Mouse (Mus musculus) frontal cortex, postnatal 25 days (tissue): ENCODE results near the gene Ybx2.
"Not testable (repeated sequence)": the region's sequence is repeated elsewhere in the genome, so short reads cannot be mapped to it uniquely, and the experiment has no call there.

Source experiments
- DNase-seq, 2 experiments: peaks; one replicate each; pipeline ENCODE4 v3.0.0; 2022; ENCODE audit warnings: low spot score in 2 of 2

Ybx2 gene

DNA sequence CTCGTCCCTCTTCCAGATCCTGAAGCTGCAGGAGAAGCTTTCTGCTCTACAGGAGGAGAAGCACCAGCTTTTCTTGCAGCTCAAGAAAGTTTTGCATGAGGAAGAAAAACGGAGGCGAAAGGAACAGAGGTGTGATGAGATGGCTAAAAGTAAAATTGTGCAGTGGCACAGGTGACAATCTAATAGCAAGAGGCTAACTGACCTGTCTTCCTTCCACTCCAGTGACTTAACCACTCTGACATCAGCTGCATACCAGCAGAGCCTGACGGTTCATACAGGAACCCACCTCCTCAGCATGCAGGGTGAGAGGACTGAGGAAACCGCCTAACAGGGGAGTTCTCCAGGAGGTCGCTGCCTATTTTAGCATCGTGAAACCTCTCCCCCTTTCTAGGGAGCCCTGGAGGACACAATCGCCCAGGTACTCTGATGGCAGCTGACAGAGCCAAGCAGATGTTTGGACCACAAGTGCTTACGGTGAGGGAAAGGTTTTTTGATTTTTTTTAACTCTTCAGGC lies 20.6 kb upstream of the Ybx2 start:
- DNase-seq = no peak

DNA sequence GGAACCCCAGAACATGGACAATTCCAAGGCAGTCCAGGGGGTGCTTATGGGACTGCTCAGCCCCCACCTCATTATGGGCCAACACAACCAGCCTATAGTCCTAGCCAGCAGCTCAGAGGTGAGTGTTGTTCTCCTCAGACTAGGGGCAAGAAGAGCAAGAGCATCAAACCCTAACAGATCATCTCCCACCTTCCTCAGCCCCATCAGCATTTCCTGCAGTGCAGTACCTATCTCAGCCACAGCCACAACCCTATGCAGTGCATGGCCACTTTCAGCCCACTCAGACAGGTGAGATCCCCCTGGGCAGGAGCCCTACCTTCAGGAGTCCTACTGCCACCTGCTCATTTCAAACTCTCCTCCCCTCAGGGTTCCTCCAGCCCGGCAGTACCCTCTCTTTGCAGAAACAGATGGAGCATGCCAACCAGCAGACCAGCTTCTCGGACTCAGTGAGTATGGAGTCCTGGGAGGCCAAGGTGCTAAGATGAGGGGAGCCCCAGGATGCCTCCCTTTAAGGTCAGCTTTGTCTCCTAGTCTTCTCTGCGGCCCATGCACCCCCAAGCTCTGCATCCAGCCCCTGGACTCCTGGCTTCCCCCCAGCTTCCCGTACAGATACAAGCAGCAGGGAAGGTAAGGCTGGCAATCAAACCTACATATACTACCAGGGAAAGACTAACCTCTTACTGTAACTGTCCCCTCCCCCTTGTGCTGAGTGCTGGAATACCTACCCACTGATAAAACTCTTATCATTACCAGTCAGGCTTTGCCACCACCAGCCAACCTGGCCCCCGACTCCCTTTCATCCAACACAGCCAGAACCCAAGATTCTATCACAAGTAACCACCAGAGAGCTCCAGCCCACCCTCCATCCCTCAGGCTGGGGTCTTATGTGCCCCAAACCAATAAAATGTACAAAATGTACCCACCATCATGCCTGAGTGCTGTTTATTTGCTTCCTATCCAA lies 19.6 kb upstream of the Ybx2 start:
- DNase-seq = no peak

DNA sequence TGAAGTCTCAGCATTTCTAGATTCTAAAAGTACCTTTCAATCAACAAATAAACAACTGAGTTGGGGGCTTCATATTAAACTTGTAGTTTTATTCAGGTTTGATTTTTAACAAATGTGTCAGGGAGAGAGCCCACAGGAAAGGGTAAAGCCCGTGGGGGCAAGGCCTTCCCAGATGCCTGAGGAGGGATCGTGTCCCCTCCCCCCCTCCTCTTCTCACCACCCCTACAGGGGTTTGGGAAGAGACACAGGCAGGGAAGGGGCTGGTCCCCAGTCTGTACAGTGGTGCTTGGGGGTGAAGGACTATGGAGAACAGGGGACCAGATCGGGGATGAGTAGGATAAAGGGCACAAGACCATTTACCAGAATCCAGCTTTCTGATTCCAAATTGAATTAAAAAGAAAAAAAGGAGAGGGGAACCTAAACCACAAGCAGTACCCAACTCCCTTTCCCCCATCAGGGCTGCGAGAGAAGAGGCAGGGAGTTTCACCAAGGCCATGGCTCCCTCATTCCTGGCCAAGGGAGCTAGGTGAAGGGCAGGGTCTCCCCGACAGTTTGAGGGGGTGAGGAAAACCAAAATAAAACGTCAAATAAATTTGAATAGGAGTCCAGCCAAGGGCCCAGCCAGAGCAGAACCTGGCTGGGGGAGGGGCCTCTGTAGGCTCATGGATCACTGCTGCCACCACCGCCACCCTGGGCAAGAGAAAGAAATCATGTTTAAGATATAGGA lies 18.8 kb upstream of the Ybx2 start:
- not testable (repeated sequence) for DNase-seq

DNA sequence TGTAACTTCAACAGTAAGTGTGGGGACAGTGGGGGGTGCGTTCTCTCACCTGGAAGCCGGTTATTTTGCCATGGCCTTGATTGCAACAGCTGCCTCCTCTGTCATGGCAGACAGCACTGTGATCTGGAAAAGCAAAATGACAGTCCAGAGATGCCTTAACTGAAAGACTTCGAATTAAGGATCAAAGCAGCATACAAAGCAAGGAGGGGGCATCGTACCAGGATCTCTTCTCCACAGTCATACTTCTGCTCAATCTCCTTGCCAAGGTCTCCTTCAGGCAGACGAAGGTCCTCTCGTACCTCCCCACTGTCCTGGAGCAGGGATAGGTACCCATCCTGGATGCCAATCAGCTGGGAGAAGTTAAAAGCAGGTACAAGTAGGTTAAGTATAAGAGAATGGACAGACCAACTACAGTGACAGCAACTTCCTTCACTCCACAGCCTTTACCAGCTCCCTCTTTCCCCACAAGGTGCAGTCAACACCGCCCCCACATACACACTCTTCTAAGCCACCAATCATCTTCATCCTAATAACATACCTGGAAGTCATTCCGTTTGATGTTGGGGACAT lies 18.1 kb upstream of the Ybx2 start:
- no peak for DNase-seq

DNA sequence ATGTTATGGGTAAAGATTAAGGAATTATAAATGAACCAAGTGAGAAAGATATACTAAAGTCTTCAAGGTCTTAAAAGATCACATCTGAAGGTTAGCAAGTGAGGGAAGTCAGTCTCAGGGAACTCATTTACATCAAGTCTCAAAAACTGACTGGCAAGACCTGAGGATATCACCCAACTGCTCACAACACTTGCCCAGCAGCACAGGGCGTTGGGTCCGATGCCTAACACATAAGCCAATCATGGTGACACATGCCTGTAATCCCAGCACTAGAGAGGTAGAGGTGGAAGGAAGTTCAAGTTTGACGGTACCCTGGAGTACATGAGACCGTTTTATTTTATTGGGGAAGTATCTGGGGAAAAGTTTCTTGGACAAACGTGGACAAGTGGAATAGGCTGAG lies 17.5 kb upstream of the Ybx2 start:
- DNase-seq = no peak

DNA sequence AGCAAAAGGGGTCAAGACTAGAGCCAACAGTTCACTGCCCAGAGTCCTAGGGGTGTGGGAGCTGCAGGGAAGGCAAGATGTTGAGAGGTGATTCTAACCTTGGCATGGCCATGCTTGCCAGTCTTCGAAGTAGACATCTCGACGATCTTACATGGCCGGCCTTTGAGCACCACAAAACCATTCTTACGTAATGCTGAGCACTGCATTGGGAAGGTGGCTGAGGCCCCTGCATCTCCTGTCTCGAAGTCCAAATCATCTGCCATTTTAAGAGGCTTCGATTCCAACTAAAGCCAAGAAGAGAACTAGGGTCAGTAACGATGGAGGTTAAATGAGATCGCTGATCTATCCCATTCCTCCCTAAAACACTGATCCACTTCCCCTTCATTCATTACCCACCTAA lies 16.5 kb upstream of the Ybx2 start:
- DNase-seq = no peak

DNA sequence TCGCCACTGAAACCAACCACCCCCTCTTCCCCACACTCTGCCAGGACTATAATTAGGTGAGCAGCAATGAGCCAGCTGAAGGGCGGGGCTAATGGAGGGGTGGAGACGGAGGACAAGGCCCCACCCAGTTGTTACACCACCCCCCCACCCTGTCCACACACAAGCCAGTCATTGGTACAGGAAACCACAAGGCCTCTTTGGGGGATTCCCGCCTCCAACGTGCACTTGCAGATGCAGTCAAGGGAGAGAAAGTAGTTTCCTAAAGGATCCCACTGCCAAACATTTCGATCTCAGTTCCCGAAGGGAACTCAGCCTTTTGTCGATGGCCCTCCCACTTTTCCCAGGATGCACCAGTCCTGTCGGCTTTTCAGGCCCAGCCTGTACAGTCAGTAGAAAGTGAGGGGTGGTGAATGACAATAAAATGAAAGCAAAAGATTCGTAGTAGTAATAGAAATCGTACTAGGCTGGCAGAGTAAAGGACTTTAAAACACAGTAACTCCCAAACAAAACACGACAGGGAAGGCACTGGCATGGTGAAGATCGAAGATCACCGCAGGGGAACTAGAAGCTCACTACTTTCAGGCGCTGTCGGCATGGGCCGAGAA lies 15.8 kb upstream of the Ybx2 start:
- no peak for DNase-seq

DNA sequence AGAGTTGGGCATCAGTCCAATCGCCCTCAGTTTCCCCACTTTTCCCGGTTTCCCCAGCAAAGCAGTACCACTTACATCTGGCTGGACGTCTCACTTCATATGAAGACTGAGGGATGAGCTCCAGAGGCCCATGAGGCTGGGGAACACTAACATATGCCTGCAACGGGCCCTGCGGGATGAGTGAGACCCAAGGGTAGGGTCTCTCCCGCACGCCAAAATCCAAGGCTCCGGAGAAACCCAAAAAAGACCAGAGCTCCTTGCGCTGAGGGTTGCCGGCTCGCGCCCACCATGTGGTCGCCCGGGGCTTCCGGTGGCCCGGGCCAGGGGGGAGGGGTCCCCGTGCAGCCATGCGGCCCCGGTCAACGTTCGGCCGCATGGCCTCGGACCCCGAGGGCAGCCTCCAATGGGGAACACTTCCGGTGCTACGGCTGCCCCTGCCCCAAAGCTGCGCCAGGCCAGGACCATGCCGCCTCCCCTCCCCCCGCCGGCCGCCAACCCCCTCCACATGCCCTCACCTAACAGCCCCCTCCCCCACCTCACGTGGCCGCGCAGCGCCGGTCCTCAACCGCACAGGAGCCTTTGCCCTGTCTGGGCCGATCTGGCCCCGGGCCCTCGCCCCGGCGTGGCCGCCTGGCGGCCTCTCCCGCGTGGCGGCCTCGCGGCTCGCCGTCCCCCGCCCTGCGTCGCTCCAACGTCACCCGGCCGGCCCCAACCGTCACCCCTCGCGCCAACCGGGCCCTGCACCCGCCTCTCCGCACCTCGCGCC lies 15.1 kb upstream of the Ybx2 start:
- no peak for DNase-seq

DNA sequence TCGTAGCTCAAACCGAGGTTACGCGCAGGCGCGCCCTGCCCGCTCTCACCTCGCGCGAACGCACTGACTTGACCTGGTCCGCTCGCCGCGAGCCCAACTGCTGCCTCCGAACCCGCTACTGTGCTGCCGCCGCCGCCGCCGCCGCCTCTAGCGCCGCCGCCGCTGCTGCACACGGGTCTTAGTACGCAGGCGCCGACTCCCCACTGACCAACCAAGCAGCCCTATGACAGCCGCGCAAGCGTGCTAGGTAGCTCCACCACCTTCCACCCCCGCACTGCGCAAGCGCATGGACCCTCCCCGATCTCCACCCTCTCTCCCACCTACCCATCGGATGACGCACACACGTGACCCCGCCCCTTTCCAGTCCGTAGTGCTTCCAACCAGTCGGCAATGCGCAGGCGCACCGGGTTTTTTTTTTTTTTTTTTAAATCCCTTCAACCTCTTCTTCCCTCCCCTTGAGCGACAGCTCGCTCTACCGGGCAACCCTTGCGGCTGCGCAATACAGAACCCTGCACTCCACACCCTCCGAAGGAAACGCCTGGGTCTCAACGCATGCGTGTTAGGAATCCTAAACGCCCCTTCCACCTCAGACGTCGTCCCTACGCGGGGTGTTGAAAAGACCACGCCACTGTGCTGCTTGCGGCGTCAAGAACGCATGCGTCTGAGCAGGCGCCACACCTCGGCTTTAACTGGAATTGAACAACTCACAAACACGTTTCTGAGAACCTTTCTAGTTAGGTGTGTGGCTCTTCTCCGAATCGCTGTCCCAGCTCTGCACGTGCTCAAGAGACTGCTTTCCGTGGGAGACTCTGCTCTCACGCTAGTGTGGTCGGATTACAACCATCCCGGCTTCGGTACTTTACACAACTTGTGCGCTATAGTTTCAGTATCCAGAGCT lies 14.2 kb upstream of the Ybx2 start, which contains the start of gene Eif5a:
Gene Eif5a, minus strand, starts transcription at position 845 of the 898 bp plus-strand sequence.
- peak; percentile 99 to 100 for DNase-seq

DNA sequence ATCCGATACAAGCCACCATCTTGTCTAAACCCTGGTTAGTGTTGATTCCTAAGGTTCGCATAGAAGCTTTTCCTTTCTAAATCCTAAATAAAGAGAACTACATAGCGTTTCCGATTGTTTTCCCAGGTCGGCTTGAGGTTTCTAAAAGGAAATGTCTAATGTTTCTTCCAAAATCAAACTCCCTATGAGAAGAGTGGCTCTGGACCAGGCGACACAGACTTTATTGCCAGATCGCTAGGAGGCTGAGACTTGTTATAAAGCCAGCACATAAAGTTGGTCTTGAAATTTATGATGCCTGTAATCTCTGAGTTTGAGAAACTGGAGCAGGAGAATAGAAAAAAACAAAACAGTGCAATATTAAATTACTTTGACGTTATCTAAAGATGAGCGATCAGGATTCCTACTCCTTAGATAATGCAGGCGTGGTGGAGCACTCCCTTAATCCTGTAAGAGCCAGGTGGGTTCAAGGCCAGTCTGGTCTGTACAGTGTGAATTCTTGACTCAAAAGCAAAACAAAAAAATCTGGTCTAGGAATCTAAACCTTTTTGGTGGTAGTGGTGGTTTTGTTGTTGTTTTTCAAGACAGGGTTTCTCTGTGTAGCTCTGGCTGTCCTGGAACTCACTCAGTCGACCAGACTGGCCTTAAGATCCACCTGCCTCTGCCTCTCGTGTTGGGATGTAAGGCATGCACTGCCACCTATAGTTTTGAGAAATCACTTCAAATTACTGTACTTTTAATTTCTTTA lies 13.4 kb upstream of the Ybx2 start:
- DNase-seq = no peak

DNA sequence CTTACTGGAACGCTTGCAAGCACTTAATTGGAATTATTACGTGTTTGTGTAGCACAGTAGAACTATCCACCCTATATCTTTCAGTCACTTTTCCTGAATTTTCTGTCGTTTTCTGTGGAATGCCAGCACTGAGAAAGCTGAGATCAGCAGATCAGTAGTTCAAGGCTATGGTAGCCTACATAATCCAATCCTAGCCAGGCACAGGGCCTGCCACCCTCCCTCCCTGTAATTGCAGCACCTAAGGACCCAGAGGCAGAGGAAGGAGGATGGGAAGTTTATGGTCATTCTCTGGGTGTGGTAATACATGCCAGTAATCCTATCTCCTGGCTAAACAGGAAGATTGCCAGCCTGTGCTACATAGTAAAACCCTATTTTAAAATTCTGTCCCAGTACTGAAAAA lies 12.8 kb upstream of the Ybx2 start:
- no peak for DNase-seq

DNA sequence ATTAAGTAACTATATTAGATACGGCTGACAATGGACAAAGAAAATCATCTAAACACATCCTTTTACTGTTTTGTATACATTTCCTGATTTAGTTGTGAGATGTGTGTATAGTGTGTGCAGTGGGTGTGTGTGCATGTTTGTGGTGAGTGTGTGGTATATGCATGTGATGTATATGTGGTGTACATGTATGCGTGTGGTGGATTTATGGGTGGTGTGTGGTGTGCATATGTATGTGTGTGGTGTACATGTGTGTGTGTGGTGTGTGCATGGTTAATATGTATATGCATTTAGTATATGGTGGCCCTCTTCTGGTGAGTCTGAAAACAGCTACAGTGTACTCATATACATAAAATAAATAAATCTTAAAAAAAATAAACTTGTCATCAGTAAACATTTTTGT lies 8.1 kb upstream of the Ybx2 start:
- DNase-seq = no peak

DNA sequence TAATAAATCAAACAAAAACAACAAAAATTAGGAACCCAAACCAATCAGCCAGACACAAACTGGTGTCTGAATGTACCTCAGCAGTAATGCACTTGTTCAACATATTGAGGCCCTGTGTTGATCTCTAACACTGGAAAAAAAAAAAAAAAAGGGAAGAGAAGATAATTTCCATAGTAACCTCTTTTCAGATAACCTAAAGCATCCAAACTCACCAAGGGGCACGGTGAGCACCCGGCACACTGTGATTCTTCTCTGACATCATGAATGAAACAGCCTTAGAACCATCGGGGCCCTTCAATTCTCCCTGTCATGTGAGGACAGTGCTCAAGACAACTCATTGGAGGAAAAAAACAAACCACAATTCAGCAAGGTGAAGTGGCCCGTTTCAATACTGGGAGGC lies 5.9 kb upstream of the Ybx2 start:
- DNase-seq = no peak

DNA sequence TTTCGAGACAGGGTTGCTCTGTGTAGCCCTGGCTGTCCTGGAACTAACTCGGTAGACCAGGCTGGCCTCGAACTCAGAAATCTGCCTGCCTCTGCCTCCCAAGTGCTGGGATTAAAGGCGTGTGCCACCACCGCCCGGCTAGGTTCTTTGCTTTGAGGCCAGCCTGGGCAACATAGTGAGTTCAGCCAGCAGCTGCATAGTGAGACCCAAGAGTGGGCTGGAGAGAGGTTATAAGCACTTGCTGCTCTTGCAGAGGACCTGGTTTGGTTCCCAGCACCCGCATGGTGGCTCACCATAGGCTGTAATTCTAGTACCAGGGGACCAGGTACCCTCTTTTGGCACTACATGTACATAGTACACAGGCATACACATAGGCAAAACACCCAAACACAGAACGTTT lies 5.4 kb upstream of the Ybx2 start:
- DNase-seq = not testable (repeated sequence)

DNA sequence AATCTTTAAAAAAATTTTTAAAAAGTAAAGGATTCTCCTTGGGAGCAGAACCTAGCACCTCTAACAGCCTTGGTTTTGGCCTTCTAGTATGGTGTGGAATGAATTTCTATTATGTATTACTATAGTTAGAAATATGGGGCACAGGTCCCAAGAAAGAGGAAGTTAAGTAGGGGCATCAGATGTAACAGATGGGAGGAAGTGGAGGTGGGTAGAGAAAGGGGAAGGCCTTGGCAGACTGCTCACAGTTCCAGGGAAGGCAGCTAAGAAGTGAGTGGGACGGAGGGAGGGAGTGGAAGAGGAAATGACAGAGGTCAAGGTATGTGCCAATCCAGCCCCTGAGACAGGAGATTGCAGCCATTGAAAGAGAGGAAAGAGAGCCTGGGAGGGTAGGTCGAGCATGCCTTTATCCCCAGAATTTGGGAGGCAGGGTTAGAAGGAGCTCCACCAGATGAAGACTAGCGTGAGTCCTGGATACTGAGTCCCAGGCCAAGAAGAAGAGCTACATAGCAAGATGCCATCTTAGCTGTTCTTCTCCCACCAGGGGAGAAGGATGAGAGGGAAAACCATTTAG lies 4.5 kb upstream of the Ybx2 start:
- no peak for DNase-seq

DNA sequence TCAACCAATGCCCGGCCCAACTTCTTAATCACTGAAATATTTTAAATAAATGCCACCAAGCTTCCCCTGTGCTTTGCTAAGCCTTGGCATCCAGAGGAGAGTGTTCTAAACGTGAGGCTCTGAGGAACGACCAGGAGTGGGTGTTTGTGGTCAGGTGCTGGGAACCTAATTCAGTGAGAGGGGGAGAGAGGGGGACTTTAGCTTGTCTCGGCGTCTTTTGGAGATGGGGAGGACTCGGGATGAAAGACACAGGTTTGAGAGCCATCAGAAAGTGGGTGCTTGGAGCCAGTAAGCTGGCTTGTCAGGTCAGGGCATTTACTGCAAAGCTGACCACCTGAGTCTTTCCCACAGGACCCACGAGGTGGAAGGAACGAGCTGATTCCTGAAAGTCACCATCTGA lies 3.8 kb upstream of the Ybx2 start:
- DNase-seq = no peak

DNA sequence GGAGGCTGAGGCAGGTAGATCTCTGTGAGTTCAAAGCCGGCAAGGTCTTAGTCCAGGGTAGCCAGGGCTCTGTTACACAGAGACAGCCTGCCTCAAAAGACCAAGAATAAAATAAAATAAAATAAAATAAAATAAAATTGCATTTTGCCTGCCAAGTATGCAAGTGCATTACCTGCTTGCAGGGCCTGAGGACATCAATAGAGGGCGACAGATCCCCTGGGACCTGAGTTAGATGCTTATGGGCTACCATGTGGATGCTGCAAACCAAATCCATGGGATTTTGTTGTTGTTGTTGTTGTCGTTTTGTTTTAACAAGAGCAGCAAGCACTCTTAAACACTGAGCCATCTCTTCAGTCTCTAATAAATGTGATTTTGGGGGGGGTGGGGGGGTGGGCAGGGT lies 3.3 kb upstream of the Ybx2 start:
- no peak for DNase-seq

DNA sequence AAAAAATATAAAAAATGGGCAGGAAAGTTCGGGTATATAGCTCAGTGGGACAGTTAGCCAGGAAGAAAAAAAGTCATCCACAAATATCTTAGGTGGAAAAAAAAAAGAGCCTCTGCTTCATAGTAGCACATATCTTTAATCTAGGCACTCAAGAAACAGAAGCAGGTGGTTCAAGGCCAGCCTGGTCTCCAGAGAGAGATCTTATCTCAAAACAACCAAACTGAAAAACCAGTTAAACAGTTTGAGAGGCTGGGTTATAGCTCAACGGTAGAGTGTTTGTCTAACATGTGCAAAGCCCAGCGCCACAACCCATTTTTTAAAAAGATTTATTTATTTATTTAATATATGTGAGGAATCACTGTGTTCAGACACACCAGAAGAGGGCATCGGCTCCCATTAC lies 2.5 kb upstream of the Ybx2 start:
- DNase-seq = no peak

DNA sequence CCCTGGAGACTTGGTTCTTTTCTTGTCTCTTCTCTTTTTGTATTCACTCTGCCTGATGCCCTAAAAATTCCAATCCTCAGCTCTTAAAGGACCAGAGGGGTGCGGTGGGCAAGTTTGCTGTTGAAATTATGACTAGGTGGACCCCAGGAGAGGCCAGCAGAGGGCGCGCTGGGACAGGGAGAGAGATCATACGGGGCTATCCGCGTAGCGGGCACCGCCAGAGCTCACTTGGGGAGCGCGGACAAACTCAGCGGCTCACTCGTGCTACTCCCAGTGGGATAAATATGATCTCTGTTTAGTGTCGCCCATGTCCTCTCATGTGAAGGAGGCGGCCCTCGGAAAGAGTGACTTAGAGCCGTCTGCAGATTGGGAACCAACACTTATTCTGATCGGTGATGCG lies 1.4 kb upstream of the Ybx2 start:
- DNase-seq = peak; percentile 79 to 84
